Mouse (Mus musculus) kidney, postnatal 14 days (tissue): ENCODE data around the gene Nlrp5.
"Not testable (repeated sequence)": the region's sequence is repeated elsewhere in the genome, so short reads cannot be mapped to it uniquely, and the experiment has no call there.

ENCODE experiments used
- DNase-seq: peaks from one replicate; pipeline ENCODE4 v3.0.0; 2022; ENCODE audit warnings: mixed read lengths

Nlrp5 gene

DNA sequence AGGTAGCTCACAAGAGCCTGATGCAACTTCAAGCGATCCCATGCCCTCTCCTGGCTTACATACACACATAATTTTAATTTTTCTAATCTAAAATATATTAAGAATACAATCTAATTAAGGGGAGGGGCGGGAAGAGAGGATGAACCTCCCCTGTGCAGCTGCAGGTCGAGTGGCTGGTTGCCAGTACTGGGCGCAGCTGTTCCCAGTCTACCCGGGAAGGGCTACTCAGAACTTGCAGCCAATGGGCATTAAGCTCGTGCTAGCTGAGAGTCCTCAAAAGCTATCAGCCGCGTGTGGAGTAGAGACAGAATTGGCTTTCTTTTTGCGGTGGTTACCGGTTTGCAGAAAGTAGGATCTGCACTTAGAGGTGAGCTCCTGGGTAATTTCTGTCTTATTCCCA lies at the start of gene Nlrp5:
Gene Nlrp5 (plus strand): TSS at position 301 of the 400 bp plus-strand sequence.
- no peak for DNase-seq

DNA sequence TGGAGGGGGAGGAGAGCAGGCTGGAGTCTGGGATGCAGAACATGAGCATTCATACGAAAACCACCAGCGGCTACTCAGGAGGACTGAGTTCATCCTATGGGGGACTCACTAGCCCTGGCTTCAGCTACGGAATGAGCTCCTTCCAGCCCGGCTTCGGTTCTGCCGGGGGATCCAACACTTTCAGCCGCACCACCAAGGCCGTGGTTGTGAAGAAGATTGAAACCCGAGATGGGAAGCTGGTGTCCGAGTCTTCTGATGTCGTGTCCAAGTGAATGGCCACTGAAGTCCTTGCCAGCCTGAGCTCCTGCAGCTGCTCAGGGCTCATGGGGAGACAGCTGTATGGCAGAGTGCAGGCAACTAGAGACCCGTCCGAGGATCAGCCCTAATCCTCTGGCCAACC lies 27.4 kb upstream of the Nlrp5 start:
- DNase-seq, result not testable (repeated sequence)

DNA sequence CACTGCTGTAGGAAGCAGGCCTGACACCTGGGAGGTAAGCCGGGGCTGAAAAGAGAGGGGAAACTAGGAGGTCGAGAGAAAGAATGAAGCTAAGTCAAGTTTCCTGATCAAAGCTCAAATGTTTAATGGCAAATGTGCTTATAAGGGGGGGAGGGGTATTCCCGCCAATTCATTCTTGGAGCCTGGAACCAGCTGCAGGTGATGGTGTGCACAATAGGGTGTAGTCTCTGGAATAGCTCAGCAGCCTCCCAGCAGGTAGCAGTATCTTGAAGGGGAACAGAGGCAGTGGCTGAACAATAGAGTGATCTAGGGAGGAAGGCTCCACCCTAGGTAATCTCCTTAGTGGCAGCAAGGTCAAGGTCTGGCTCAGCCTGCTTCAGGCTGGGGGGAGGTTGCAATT lies 84.5 kb downstream of the Nlrp5 start:
- not testable (repeated sequence) for DNase-seq

DNA sequence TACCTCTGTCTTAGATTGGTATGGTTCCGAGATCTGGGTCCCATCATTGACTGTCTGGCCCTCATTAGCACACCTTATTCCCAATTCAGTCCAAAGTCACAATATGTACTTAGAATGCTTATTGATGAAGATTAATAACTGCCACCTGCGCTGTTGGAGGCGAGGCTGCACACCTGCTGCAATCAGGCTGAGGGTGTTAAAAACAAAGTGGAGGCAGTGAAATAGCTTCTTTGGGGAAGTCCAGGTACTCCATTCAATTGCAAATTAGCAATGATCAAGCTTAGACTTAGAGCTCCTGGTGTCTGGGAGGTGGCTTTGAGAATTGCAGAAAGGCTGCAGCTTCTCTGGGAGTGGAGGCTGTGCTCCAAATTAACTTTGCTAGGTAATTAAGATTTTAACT lies 85.1 kb downstream of the Nlrp5 start:
- not testable (repeated sequence) for DNase-seq

DNA sequence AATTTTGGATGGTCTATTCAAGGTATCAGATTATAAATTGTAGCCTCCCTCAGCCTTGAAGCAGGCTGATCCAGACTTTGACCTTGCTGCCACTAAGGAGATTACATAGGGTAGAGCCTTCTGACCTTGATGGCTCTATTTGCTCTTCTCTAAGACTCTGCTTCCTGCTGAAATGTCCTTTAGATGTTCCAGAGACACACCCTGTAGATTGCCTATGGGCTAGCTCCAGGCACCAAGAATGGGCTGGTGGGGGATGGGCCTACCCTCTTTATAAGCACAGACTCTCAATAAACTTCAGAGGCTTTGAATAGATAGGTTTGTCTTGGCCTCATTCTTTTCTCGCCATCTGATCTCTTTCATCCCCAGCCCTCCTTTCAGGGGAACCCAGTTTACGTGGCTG lies 87.2 kb downstream of the Nlrp5 start:
- DNase-seq, result not testable (repeated sequence)
